Comparison of ENCODE assay signal across 1 mouse cellular context in the genomic region with DNA sequence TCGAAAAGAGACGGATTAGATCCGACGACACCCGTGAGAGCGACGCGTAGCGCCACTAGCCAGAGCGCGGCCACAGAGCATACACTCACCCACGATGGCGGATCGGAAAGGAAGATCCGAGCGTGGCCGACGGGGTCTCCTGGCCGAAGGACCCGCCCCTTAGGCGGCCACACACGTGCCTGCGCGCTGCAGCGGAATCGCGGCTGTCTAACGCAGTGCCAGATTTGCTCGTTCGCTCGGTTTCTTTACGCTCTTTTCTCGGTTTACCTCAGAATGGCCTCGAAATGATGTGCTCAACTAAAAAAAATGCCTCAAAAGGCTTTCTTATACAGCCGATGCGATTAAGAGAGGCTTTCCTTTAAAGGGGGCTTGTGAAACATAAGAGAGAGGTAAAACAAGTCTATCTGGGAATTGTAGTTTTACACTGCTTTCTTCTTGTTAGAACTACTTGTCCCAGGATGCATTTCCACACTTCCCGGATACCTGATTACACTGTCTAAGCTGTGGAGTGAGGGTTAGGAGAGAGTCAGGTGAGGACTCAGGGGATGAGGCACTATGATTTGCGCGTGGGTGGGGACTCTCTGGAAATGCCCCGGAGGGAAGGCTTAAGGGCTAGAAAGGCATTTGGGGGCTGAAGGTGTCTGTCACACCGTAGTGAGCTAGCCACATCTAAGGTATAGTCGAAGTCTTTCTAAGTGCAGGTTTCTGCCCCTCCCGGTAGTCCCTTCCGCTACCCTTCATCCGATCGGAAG.
A peak's percentile ranks its signal among the peaks of the same experiment; 100 is the strongest.
TF ChIP-seq lines count a peak whose summit lies in the region.

A gene (plus strand): TSS at position 199 of the 752 bp plus-strand sequence.
A gene (minus strand): TSS at position 358 of the 752 bp plus-strand sequence.

TF ChIP-seq in MEL, 35 proteins besides CTCF, POLR2A, EP300 and RAD21 (continued from another document):
- TF ChIP-seq MEF2A (IDR thresholded peaks at IDR 0.05; ENCODE audit: extremely low read depth, insufficient replicate concordance, low read depth, low read length, poor library complexity, severe bottlenecking) (no peak), ZKSCAN1 (IDR thresholded peaks at IDR 0.05; ENCODE audit: low read depth, low read length) (no peak), MAZ (IDR thresholded peaks at IDR 0.05; ENCODE audit: low read depth, low read length) (peak; percentile 88; the same call in 1 of the 2 replicates), USF2 (IDR thresholded peaks at IDR 0.05; ENCODE audit: borderline replicate concordance in 1 of 2, insufficient read depth in 1 of 2, low read depth in 1 of 2, low read length in 2 of 2) (no peak), SIN3A (IDR thresholded peaks at IDR 0.05; ENCODE audit: low read length) (peak; percentile 83), ELF1 (IDR thresholded peaks at IDR 0.05; ENCODE audit: low read depth, low read length) (peak; percentile 99), ZNF384 (IDR thresholded peaks at IDR 0.05; ENCODE audit: low read depth, low read length) (no peak; the same call in 1 of the 2 replicates), NRF1 (IDR thresholded peaks at IDR 0.05; ENCODE audit: insufficient read depth, low read depth, low read length, poor library complexity, severe bottlenecking) (0 out of 2 replicates have a peak, but pooled peaks have one; percentile 4), MXI1 (IDR thresholded peaks at IDR 0.05; ENCODE audit: low read depth, low read length) (peak; percentile 77), SMC3 (IDR thresholded peaks at IDR 0.05; ENCODE audit: low read depth, low read length) (peak; percentile 15; the same call in 1 of the 2 replicates), MAX (IDR thresholded peaks at IDR 0.05; ENCODE audit: low read length) (peak; percentile 99), TAL1 (IDR thresholded peaks at IDR 0.05; ENCODE audit: low read length) (no peak), CHD1 (IDR thresholded peaks at IDR 0.05; ENCODE audit: low read depth, low read length) (no peak), GABPA (IDR thresholded peaks at IDR 0.05; ENCODE audit: low read depth, low read length) (no peak), TCF12 (IDR thresholded peaks at IDR 0.05; ENCODE audit: low read depth, low read length) (peak; percentile 66), HCFC1 (IDR thresholded peaks at IDR 0.05; ENCODE audit: low read depth, low read length) (peak; percentile 93), MYC (IDR thresholded peaks at IDR 0.05; ENCODE audit: low read depth, low read length) (peak; percentile 93; the same call in 1 of the 2 replicates), CHD2 (IDR thresholded peaks at IDR 0.05; ENCODE audit: low read length) (no peak), ZMIZ1 (IDR thresholded peaks at IDR 0.05; ENCODE audit: low read depth, low read length) (peak; percentile 86), POLR2AphosphoS5 (IDR thresholded peaks at IDR 0.05; ENCODE audit: borderline replicate concordance, low read depth, low read length) (peak; percentile 85; the same call in 1 of the 2 replicates), USF1 (IDR thresholded peaks at IDR 0.05; ENCODE audit: low read depth, low read length) (peak; percentile 63), NELFE (IDR thresholded peaks at IDR 0.05; ENCODE audit: low read depth, low read length) (peak; percentile 98), ETS1 (IDR thresholded peaks at IDR 0.05; ENCODE audit: low read depth, low read length) (peak; percentile 43; the same call in 1 of the 2 replicates)
